Mouse (Mus musculus): ENCODE data around the gene Crispld2. TPM values are rescaled to one million over a fixed set of nuclear protein-coding genes. Genes with fewer than 3 reads are reported as not detected.

Crispld2 gene
- 0.13 TPM for polyA plus RNA-seq (2014; fragmentation: Illumina TruSeq; extraction: RNeasy Lipid Tissue Mini Kit (QIAGEN cat#74804); ENCODE audit: low read depth, low replicate concordance)

DNA sequence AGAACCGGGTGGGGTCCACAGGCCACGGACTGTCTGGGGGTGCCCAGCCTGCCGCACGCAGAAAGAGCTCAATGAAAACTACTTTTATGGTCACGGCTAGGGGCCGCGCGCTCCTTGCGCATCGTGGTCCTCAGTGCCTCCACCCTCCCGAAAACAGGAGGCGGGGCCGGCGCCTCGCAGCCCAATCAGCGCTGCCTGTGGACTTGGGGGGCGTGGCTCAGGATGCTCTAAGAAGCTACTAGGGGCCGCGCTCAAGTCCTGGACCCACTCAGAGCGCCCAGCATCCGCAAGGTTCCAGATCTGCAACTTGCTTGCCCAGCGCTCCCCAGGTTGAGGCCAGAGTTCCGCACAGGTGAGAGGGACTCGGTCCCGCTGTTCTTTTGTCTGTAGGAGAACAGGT is at the start of gene Crispld2:
Gene Crispld2 (plus strand): TSS at position 190 of the 400 bp plus-strand sequence.

DNA sequence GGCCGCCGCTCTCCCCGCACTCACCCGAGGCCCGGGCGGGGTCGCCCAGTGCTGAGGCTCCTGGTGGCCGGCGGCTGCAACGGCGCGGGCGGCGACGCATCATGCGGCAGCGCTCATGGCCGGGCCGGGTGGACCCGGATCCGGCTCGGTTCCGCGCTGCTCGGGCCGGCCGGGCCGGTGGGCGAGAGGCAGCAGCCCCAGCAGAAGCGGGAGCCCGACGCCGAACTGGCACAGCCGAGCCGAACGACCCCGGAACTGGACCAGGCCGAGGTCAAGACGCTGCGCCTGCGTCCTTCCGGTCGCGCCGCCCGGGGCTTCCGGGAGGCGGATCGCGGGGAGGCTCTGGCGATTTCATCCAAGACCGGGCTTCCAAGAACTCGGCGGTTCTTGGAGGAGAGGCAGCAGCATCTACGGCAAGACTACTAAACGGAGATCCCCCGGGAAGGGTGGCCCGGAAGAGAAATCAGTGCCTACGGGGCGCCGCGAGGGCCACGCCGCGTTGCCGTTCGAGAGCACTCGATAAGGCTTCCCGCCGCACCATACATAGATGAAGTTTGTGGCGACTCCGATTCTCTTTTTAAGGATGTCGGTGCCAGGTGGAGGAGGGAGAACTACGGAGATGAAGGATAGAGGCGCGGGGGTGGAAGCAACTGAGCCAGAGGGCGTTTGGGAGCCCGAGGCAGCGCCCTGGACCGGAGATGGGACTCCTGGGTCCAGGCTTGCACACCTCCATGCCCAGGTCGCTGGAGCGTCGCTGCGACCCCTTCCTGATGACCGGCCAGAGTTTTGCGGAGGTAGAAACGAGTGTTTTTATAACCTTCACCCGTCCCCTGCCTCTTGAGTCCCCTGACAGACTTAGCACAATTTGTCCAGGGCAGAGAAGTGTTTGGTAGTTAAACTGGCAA is 109.1 kb downstream of the Crispld2 start, which contains the start of gene Zdhhc7:
Gene Zdhhc7 (minus strand): TSS at position 415 of the 905 bp plus-strand sequence.

Other genes starting within 250 kb of the Crispld2 start
- 1.9 TPM for gene Tldc1, start 214.0 kb upstream of the Crispld2 start, polyA plus RNA-seq (2014; fragmentation: Illumina TruSeq; extraction: RNeasy Lipid Tissue Mini Kit (QIAGEN cat#74804); ENCODE audit: low read depth, low replicate concordance)
- 0.40 TPM for gene Cotl1, start 151.9 kb upstream of the Crispld2 start, polyA plus RNA-seq (2014; fragmentation: Illumina TruSeq; extraction: RNeasy Lipid Tissue Mini Kit (QIAGEN cat#74804); ENCODE audit: low read depth, low replicate concordance)
- not detected for gene Klhl36, start 130.2 kb upstream of the Crispld2 start, polyA plus RNA-seq (2014; fragmentation: Illumina TruSeq; extraction: RNeasy Lipid Tissue Mini Kit (QIAGEN cat#74804); ENCODE audit: low read depth, low replicate concordance)
- gene Usp10, start 82.1 kb upstream of the Crispld2 start, polyA plus RNA-seq (2014; fragmentation: Illumina TruSeq; extraction: RNeasy Lipid Tissue Mini Kit (QIAGEN cat#74804); ENCODE audit: low read depth, low replicate concordance) = 37.0 TPM
- gene Gm20388, start 81.6 kb upstream of the Crispld2 start, polyA plus RNA-seq (2014; fragmentation: Illumina TruSeq; extraction: RNeasy Lipid Tissue Mini Kit (QIAGEN cat#74804); ENCODE audit: low read depth, low replicate concordance) = 2.9 TPM
- gene Zdhhc7, start 109.0 kb downstream of the Crispld2 start, polyA plus RNA-seq (2014; fragmentation: Illumina TruSeq; extraction: RNeasy Lipid Tissue Mini Kit (QIAGEN cat#74804); ENCODE audit: low read depth, low replicate concordance) = 1.5 TPM
- 1.6 TPM for gene 6430548M08Rik, start 121.7 kb downstream of the Crispld2 start, polyA plus RNA-seq (2014; fragmentation: Illumina TruSeq; extraction: RNeasy Lipid Tissue Mini Kit (QIAGEN cat#74804); ENCODE audit: low read depth, low replicate concordance)
- gene Fam92b, start 185.0 kb downstream of the Crispld2 start, polyA plus RNA-seq (2014; fragmentation: Illumina TruSeq; extraction: RNeasy Lipid Tissue Mini Kit (QIAGEN cat#74804); ENCODE audit: low read depth, low replicate concordance) = not detected
- 0.72 TPM for gene Gse1, start 236.0 kb downstream of the Crispld2 start, polyA plus RNA-seq (2014; fragmentation: Illumina TruSeq; extraction: RNeasy Lipid Tissue Mini Kit (QIAGEN cat#74804); ENCODE audit: low read depth, low replicate concordance)

All from liver, adult 10 weeks (tissue).